Mouse (Mus musculus) T-helper 1 cell (primary cell): ENCODE data around the gene Fignl2.

Experiments
- in situ Hi-C: fragments of 300-600 bp; cut with MboI, MseI; formaldehyde crosslinking; loops from one replicate; pipeline ENCODE4 v1.15.1; 2025; ENCODE audit warnings: high pct_unique_total_duplicates

Gene Fignl2

DNA sequence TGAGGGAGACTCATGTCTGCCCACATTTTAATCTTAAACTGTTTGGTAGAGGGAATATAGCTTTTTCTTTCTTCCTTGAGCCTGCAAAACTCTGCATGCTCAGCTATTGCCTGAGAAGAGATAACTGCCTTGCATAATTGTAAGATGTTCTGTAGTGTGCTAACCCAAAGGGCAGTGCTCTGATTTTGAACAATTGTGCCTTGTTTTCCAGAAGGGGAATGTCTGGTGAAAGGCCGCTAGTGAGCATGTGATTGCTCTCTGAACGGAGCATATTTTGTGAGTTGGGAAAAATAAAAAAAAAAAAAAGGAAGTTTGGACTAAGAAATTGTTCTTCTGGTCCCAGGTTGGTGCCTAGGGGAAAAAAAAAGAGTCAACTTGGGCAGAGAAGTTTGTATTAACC lies 49.4 kb downstream of the Fignl2 start:
- in situ Hi-C loops, result no loop called here

DNA sequence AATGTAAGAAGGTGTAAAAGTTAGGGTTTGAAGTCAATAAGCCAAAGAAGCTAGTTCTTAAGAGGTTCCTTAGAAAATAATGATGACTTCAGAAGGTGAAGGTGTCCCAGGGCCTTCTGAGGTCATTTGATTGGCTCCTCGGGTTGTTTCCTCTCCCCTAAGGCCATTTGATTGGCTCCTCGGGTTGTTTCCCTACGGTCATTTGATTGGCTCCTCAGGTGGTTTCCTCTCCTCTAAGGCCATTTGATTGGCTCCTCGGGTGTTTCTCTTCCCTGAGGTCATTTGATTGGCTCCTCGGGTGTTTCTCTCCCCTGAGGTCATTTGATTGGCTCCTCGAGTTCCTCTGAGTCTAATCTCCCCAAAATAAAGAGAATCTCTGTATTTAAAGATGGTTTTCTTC lies 67.0 kb downstream of the Fignl2 start:
- in situ Hi-C loops, result no loop called here

DNA sequence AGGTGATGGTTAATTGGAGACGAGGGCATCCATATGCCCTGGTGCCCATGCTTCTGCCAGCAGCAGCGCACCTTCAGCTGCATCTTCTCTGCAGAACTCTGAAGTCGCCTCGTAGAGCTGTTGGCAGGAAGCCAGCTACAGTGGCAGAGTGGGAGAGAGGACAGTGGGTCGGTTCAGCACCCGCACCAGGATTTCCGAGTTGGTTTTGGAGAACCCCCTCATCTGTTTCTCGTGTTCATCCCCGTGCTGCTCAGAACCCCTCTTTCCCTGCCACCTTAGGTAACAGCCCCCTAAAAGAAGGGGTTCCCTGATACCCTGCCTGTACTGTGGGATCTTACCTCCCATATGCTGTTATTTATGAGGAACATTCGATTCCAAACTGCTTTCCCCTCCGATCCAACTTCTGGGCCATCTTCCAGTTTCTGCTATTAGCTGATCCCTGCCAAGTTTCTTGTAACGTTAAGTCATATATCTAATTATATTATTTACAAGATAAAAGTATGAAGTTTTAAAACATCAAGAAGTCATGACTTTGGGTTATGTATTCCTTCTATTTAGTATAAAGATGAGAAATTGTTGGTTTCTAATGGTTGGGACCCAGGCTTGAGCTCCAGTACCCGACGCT lies 69.9 kb downstream of the Fignl2 start:
- in situ Hi-C loops, result no loop called here

DNA sequence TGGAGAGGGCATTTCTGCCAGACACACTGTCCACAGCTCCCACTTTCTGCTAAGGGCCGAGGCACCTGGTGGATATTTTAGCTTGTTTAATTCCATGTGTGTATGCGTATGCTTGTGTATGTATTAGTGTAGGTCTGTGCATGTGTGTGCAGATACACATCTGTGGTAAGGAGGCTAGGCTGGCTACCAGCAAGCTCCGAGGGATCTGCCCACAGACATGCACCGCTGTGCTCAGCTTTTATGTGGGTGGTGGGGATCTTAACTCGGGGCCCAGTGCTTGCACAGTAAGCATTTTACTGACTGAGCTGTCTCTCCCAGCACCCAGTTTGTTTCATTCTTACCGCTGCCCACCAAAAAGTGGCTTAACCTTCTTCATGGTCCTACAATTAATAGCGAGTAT lies 71.1 kb downstream of the Fignl2 start:
- in situ Hi-C loops, result no loop called here

DNA sequence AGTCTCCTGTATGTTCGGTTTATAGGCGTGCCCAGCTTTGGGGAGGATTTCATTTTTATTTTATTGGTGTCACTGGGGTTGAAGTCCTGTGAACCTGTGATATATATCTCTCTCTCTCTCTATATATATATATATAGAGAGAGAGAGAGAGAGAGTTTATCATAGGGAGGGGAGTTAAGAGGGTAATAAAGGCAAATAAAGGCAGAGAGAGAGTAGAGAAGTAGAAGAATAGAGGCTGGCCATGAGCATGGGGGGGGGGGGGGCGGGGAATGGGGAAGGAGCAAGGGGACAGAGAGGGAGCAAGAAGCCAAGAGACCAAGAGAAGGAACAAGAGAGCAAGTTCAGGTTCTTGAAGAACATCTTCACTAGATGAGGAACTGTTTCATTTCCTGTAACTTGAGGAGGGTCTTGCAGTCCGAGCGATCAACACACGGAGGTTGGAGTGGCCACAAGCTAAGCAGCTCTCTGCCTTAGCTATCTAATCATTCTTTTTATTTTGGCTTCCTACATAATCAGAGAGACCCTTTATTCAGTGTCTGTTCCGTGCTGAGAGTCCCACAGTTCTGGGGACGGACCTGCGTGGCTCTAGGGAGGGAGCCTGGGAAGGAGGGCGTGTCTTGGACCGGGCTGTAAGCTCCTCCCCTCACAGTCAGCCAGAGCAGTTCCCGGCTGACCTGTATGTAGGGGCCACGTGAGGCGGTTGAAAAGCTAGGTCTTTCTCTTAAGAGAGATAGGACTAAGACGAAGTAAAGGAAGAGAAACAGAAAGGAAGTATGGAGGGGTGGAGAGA lies 71.9 kb downstream of the Fignl2 start:
- in situ Hi-C loops, result no loop called here

DNA sequence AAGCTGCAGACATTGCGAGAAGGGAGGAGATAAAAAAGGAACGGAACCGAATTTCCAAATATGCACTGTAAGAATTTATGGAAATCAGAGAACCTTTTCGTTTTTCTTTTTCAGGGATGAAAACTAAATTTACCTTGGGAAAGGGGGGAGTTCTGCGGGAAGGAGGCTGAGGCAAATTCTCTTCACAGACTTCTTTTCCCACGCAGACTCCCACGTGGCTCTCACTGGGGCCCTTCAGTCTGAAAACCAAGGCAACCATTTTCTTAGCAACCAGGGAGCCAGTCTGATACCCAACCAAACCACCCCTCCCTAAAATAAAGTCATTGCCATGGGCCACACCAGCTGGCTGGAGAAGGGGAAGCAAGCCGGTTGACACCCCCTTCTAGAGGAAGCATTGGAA lies 72.7 kb downstream of the Fignl2 start:
- in situ Hi-C loops, result no loop called here

DNA sequence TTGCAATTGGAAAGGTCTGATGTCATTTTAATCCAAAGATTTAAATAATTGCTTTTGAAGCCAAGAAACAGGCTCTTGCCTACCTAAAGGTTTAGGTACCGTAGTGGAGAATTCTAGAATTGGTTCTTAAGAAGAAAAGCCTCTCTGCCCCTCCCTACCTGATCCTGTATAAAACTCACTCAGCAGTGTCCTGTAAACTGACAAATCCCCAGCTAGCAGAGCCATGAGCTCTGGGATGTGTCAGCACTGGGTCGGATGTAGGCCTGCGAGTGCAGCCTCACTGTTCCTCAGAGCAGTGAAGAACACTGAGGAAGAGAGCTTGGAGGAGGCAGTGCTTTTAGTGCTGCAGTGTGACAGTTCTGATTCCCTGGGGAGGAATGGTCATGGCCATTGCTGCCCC lies 73.8 kb downstream of the Fignl2 start:
- in situ Hi-C loops, result no loop called here

DNA sequence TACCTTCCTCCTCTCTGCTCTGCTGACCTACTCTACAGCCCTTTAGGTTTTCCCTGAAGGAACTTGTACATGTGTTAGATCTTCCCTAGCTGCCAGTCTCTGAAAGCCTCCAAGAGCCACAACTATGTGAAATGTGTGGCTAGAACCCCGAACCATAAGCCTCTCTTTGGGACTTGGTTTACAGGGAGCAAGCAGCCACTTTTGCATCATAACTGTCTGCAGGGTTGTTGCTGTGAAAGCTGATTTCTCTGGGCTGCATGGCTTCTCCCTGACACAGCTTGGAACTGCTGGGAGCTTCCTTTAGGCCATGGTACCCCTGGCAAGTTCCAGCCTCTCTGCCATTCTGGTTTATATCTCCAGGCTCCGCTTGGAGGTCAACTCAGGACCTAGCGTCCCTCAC lies 75.9 kb downstream of the Fignl2 start:
- in situ Hi-C loops, result no loop called here

DNA sequence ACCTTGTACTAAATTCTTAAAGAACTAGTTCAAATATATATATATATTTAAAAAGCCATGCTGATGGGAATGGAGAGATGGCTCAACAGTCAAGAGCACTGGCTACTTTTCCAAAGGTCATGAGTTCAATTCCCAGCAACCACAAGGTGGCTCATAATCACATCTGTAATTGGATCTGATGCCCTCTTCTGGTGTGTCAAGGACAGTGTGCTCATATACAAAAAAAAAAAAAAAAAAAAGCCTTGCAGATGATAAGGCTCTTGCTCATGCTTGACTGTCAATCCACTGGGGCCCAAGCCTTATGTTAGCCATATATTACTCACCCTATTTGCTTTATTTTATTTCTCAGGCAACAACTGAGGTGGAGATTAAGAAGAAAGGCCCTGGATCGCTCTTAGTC lies 76.7 kb downstream of the Fignl2 start:
- in situ Hi-C loops, result no loop called here
